Mouse (Mus musculus) granulocyte monocyte progenitor cell, adult 5-6 weeks (primary cell): ENCODE data around the gene Krt33b. TPM values are rescaled to one million over a fixed set of nuclear protein-coding genes. Genes with fewer than 3 reads are reported as not detected.

Experiments
- ATAC-seq: replicated peaks from 2 replicates; pipeline ENCODE4 v1.8.0; 2016; ENCODE audit warnings: mild to moderate bottlenecking, moderate TSS enrichment, inconsistent platforms; ENCODE audit not compliant: poor library complexity, severe bottlenecking
- total RNA-seq, 2 experiments: library from RNA; stranded (forward) in 1 of 2; stranded (reverse) in 1 of 2; fragments of 200-712, 200-1000 nt in 1 of 2; fragments of >200 nt in 1 of 2; fragmentation: Nextera tagmentation in 1 of 2; gene quantifications; 2 replicates each; pipeline ENCODE4 v1.2.3; 2014 to 2017

The Krt33b gene
- total RNA-seq, 2 experiments from 2014 or later = not detected

- no peak for ATAC-seq
Observed at GRCm38 (mm10) chr11:99994384-99994661, 35.3 kb downstream of the Krt33b start.

- ATAC-seq = no peak
Observed at GRCm38 (mm10) chr11:99993620-99994383, 35.9 kb downstream of the Krt33b start, which contains the start of gene Krtap17-1. Gene Krtap17-1, minus strand, starts transcription at chr11:99993994.

- no peak for ATAC-seq
Observed at GRCm38 (mm10) chr11:99990571-99990970, 39.1 kb downstream of the Krt33b start.

GRCm38 (mm10) chr11:99989881-99990405 lies 39.7 kb downstream of the Krt33b start:
- ATAC-seq = no peak

DNA sequence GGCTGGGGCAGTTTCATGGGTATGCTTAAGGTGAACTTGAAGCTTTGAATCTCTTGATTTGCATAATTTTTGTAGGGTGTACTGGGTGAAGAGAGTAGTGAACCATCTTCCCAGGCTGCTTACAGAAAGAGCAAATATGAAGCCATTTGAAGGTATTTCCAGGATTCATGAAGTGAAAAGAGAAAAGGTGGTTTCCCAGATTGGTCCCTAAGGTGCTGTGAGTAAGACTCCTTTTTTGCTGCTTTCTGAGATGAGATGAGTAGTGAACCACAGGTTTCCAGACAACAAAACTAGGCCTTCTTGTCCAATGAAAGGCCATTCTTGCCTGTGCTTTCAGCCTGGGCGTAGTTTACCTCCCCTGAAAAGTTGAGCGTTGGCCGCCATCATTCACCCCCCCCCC lies 41.1 kb downstream of the Krt33b start:
- no peak for ATAC-seq

GRCm38 (mm10) chr11:99986180-99986647 lies 43.5 kb downstream of the Krt33b start, which contains the start of gene Krtap16-1:
Gene Krtap16-1, minus strand, starts transcription at chr11:99986597.
- no peak for ATAC-seq

DNA sequence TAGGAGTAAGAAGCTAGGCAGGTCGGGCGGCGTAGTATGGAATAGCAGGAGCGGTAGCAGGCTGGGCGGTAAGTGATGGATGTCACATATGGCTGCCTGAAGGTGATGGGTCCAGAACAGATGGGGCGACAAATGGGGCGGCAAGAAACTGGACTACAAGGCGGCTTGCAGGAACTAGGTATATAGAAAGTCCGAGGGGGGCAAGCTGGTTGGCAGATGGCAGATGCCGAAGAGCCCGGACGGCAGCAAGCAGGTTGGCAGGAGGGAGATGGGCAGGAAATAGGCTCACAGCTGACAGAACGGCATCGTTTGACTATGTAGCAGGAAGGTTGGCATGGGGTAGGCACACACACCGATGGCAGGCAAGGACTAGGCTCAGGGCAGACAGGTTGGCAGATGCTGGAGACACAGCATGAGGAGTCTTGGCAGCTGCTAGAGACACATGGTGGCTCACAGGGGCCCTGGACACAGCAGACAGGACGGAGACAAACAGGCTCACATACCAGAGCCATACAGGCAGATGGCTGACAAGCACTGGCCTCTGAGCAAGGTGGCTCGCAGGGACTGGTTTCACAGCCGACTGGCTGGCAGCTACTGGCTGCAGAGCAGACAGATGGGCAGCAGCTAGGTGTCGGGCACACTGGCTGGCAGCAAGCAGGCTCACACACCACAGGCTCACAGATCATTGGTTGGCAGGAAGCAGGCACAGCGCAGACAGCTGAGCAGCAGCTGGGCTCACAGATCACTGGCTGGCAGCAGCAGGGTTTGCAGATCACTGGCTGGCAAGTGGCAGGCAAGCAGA lies 44.2 kb downstream of the Krt33b start:
- no peak for ATAC-seq

DNA sequence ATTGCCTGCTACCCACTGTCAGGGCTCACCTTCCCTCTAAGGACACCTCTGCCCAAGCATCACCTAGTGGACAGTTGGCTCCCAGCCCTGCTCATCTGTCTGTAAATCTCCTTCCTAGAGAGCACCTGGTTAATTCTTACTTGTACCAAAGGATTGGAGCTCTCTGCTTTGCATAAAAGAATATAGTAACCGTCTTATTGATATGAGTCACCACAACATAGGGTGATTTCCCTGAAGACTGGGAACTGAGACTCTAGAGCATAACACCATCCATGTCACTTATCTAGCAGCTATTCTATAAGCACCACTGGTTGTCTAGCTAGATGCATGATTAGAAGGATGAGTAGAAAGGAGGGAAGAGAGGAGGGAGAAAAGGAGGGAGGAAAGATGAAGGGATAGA lies 46.2 kb downstream of the Krt33b start:
- no peak for ATAC-seq

- ATAC-seq = no peak
Observed at GRCm38 (mm10) chr11:99982731-99983130, 46.9 kb downstream of the Krt33b start.

- ATAC-seq = no peak
Observed at GRCm38 (mm10) chr11:99978953-99979352, 50.7 kb downstream of the Krt33b start, which contains the start of gene Krtap29-1. Gene Krtap29-1, minus strand, starts transcription at chr11:99979053.

Other genes starting within 250 kb of the Krt33b start
Only the 30 nearest of the 34 such genes appear.
- gene Gm11569, start 230.9 kb downstream of the Krt33b start, total RNA-seq (2014; fragmentation: Nextera tagmentation) = not detected in 2 replicates
- not detected in 2 replicates for gene Gm11569, start 230.9 kb downstream of the Krt33b start, total RNA-seq (2017)
- not detected in 2 replicates for gene Gm11554, start 225.4 kb downstream of the Krt33b start, total RNA-seq (2014; fragmentation: Nextera tagmentation)
- not detected in 2 replicates for gene Gm11554, start 225.4 kb downstream of the Krt33b start, total RNA-seq (2017)
- not detected in 2 replicates for gene Krtap4-13, start 220.0 kb downstream of the Krt33b start, total RNA-seq (2014; fragmentation: Nextera tagmentation)
- gene Krtap4-13, start 220.0 kb downstream of the Krt33b start, total RNA-seq (2017) = not detected in 2 replicates
- gene Gm11564, start 214.2 kb downstream of the Krt33b start, total RNA-seq (2014; fragmentation: Nextera tagmentation) = not detected in 2 replicates
- not detected in 2 replicates for gene Gm11564, start 214.2 kb downstream of the Krt33b start, total RNA-seq (2017)
- gene 2300003K06Rik, start 191.8 kb downstream of the Krt33b start, total RNA-seq (2014; fragmentation: Nextera tagmentation) = not detected in 2 replicates
- not detected in 2 replicates for gene 2300003K06Rik, start 191.8 kb downstream of the Krt33b start, total RNA-seq (2017)
- not detected in 2 replicates for gene Krtap4-16, start 178.3 kb downstream of the Krt33b start, total RNA-seq (2014; fragmentation: Nextera tagmentation)
- gene Krtap4-16, start 178.3 kb downstream of the Krt33b start, total RNA-seq (2017) = not detected in 2 replicates
- gene Gm11568, start 172.0 kb downstream of the Krt33b start, total RNA-seq (2014; fragmentation: Nextera tagmentation) = not detected in 2 replicates
- not detected in 2 replicates for gene Gm11568, start 172.0 kb downstream of the Krt33b start, total RNA-seq (2017)
- gene Gm11559, start 165.4 kb downstream of the Krt33b start, total RNA-seq (2014; fragmentation: Nextera tagmentation) = not detected in 2 replicates
- gene Gm11559, start 165.4 kb downstream of the Krt33b start, total RNA-seq (2017) = not detected in 2 replicates
- gene Krtap9-1, start 156.5 kb downstream of the Krt33b start, total RNA-seq (2014; fragmentation: Nextera tagmentation) = not detected in 2 replicates
- gene Krtap9-1, start 156.5 kb downstream of the Krt33b start, total RNA-seq (2017) = not detected in 2 replicates
- not detected in 2 replicates for gene Gm11567, start 150.7 kb downstream of the Krt33b start, total RNA-seq (2014; fragmentation: Nextera tagmentation)
- gene Gm11567, start 150.7 kb downstream of the Krt33b start, total RNA-seq (2017) = not detected in 2 replicates
- gene Krtap31-1, start 121.9 kb downstream of the Krt33b start, total RNA-seq (2014; fragmentation: Nextera tagmentation) = not detected in 2 replicates
- not detected in 2 replicates for gene Krtap31-1, start 121.9 kb downstream of the Krt33b start, total RNA-seq (2017)
- not detected in 2 replicates for gene Gm11565, start 115.1 kb downstream of the Krt33b start, total RNA-seq (2014; fragmentation: Nextera tagmentation)
- not detected in 2 replicates for gene Gm11565, start 115.1 kb downstream of the Krt33b start, total RNA-seq (2017)
- not detected in 2 replicates for gene Krtap31-2, start 93.6 kb downstream of the Krt33b start, total RNA-seq (2014; fragmentation: Nextera tagmentation)
- gene Krtap31-2, start 93.6 kb downstream of the Krt33b start, total RNA-seq (2017) = not detected in 2 replicates
- not detected in 2 replicates for gene Krtap9-5, start 81.4 kb downstream of the Krt33b start, total RNA-seq (2014; fragmentation: Nextera tagmentation)
- not detected in 2 replicates for gene Krtap9-5, start 81.4 kb downstream of the Krt33b start, total RNA-seq (2017)
- not detected in 2 replicates for gene Krtap29-1, start 50.8 kb downstream of the Krt33b start, total RNA-seq (2014; fragmentation: Nextera tagmentation)
- not detected in 2 replicates for gene Krtap29-1, start 50.8 kb downstream of the Krt33b start, total RNA-seq (2017)
- not detected in 2 replicates for gene Krtap16-1, start 43.3 kb downstream of the Krt33b start, total RNA-seq (2014; fragmentation: Nextera tagmentation)
- gene Krtap16-1, start 43.3 kb downstream of the Krt33b start, total RNA-seq (2017) = not detected in 2 replicates
- not detected in 2 replicates for gene Krtap17-1, start 35.9 kb downstream of the Krt33b start, total RNA-seq (2014; fragmentation: Nextera tagmentation)
- not detected in 2 replicates for gene Krtap17-1, start 35.9 kb downstream of the Krt33b start, total RNA-seq (2017)
- not detected in 2 replicates for gene Krt33a, start 13.7 kb downstream of the Krt33b start, total RNA-seq (2014; fragmentation: Nextera tagmentation)
- gene Krt33a, start 13.7 kb downstream of the Krt33b start, total RNA-seq (2017) = not detected in 2 replicates
- not detected in 2 replicates for gene Krt34, start 11.7 kb upstream of the Krt33b start, total RNA-seq (2014; fragmentation: Nextera tagmentation)
- not detected in 2 replicates for gene Krt34, start 11.7 kb upstream of the Krt33b start, total RNA-seq (2017)
- not detected in 2 replicates for gene Krt31, start 20.7 kb upstream of the Krt33b start, total RNA-seq (2014; fragmentation: Nextera tagmentation)
- not detected in 2 replicates for gene Krt31, start 20.7 kb upstream of the Krt33b start, total RNA-seq (2017)
- gene Krt32, start 58.4 kb upstream of the Krt33b start, total RNA-seq (2014; fragmentation: Nextera tagmentation) = not detected in 2 replicates
- not detected in 2 replicates for gene Krt32, start 58.4 kb upstream of the Krt33b start, total RNA-seq (2017)
- not detected in 2 replicates for gene Krt35, start 66.4 kb upstream of the Krt33b start, total RNA-seq (2014; fragmentation: Nextera tagmentation)
- gene Krt35, start 66.4 kb upstream of the Krt33b start, total RNA-seq (2017) = not detected in 2 replicates
- 0.39 TPM in 1 of 2 replicates, not detected in the other for gene Krt36, start 75.8 kb upstream of the Krt33b start, total RNA-seq (2014; fragmentation: Nextera tagmentation)
- not detected in 2 replicates for gene Krt36, start 75.8 kb upstream of the Krt33b start, total RNA-seq (2017)
- not detected in 2 replicates for gene Krt13, start 91.7 kb upstream of the Krt33b start, total RNA-seq (2014; fragmentation: Nextera tagmentation)
- not detected in 2 replicates for gene Krt13, start 91.7 kb upstream of the Krt33b start, total RNA-seq (2017)
- not detected in 2 replicates for gene Krt15, start 106.1 kb upstream of the Krt33b start, total RNA-seq (2014; fragmentation: Nextera tagmentation)
- gene Krt15, start 106.1 kb upstream of the Krt33b start, total RNA-seq (2017) = not detected in 2 replicates
- not detected in 2 replicates for gene Krt19, start 118.8 kb upstream of the Krt33b start, total RNA-seq (2014; fragmentation: Nextera tagmentation)
- not detected in 2 replicates for gene Krt19, start 118.8 kb upstream of the Krt33b start, total RNA-seq (2017)
- gene Krt9, start 163.4 kb upstream of the Krt33b start, total RNA-seq (2014; fragmentation: Nextera tagmentation) = not detected in 2 replicates
- not detected in 2 replicates for gene Krt9, start 163.4 kb upstream of the Krt33b start, total RNA-seq (2017)
- not detected in 2 replicates for gene Krt14, start 177.7 kb upstream of the Krt33b start, total RNA-seq (2014; fragmentation: Nextera tagmentation)
- gene Krt14, start 177.7 kb upstream of the Krt33b start, total RNA-seq (2017) = not detected in 2 replicates
- not detected in 2 replicates for gene Krt16, start 219.0 kb upstream of the Krt33b start, total RNA-seq (2014; fragmentation: Nextera tagmentation)
- not detected in 2 replicates for gene Krt16, start 219.0 kb upstream of the Krt33b start, total RNA-seq (2017)
- not detected in 2 replicates for gene Krt17, start 231.2 kb upstream of the Krt33b start, total RNA-seq (2014; fragmentation: Nextera tagmentation)
- not detected in 2 replicates for gene Krt17, start 231.2 kb upstream of the Krt33b start, total RNA-seq (2017)